Mouse (Mus musculus) forebrain, embryonic 12.5 days (tissue): ENCODE data around the gene Stx11. TPM values are rescaled to one million over a fixed set of nuclear protein-coding genes. Genes with fewer than 3 reads are reported as not detected.
"Not testable (repeated sequence)": the region's sequence is repeated elsewhere in the genome, so short reads cannot be mapped to it uniquely, and the experiment has no call there.

Source experiments
- ATAC-seq: fragments of 200-750 bp; cut with Nextera tagmentation; 2 replicates; pipeline ENCODE4 v1.8.0; 2017; ENCODE audit warnings: moderate TSS enrichment; ENCODE audit not compliant: low FRiP score
- H3K27ac ChIP-seq: fragments of 300-500 bp; sonication (generic); 2 replicates; pipeline ENCODE4 v1.5.1; 2016; ENCODE audit warnings: mild to moderate bottlenecking
- H3K27me3 ChIP-seq: fragments of 300-500 bp; sonication (generic); 2 replicates; pipeline ENCODE4 v1.6.1; 2016; ENCODE audit warnings: mild to moderate bottlenecking
- H3K36me3 ChIP-seq: fragments of 300-500 bp; sonication (generic); replicated peaks from 2 replicates; pipeline ENCODE4 v1.6.1; 2016; ENCODE audit warnings: mild to moderate bottlenecking
- H3K4me1 ChIP-seq: fragments of 300-500 bp; sonication (generic); 2 replicates; pipeline ENCODE4 v1.6.1; 2016
- H3K4me2 ChIP-seq: fragments of 300-500 bp; sonication (generic); 2 replicates; pipeline ENCODE4 v1.6.1; 2016; ENCODE audit warnings: mild to moderate bottlenecking, moderate library complexity
- H3K4me3 ChIP-seq: fragments of 300-500 bp; sonication (generic); replicated peaks from 2 replicates; pipeline ENCODE4 v1.5.1; 2016; ENCODE audit warnings: mild to moderate bottlenecking
- H3K9ac ChIP-seq: fragments of 300-500 bp; sonication (generic); 2 replicates; pipeline ENCODE4 v1.6.1; 2016; ENCODE audit warnings: mild to moderate bottlenecking
- H3K9me3 ChIP-seq: fragments of 300-500 bp; sonication (generic); 2 replicates; pipeline ENCODE4 v1.6.1; 2016
- WGBS: fragments of 180-500 bp; shearing (Covaris S2); methylation state at CpG from one replicate; pipeline ENCODE4 v1.1.7; 2016; 5-methylcytosine and 5-hydroxymethylcytosine counted together
- polyA plus RNA-seq: library from polyadenylated mRNA; unstranded; fragments of >200 nt; fragmentation: Nextera tagmentation; extraction: Ambion mirVana; gene quantifications from 2 replicates; pipeline ENCODE4 v1.2.1, GENCODE M21; 2016

Gene Stx11
- polyA plus RNA-seq, 1 experiment from 2014 or later: 2.0 TPM

GRCm38 (mm10) chr10:12981071-12981470, 17.0 kb upstream of the Stx11 start:
- 77% methylated on average over 7 of the region's 7 CpGs for WGBS
- Histone ChIP-seq H3K9ac (no peak overlapping the region), H3K4me2 (no peak overlapping the region), H3K36me3 (no peaks in the 10 kb centered on the region), H3K4me3 (no peak overlapping the region), H3K27ac (no peak overlapping the region), H3K27me3 (no peaks in the 10 kb centered on the region), H3K4me1 (no peaks in the 10 kb centered on the region), H3K9me3 (no peaks in the 10 kb centered on the region)
- ATAC-seq: no peak

- Histone ChIP-seq H3K9ac (no peak overlapping the region), H3K27ac (no peak overlapping the region), H3K4me3 (no peak overlapping the region), H3K27me3 (no peaks in the 10 kb centered on the region), H3K36me3 (no peaks in the 10 kb centered on the region), H3K4me1 (no peaks in the 10 kb centered on the region), H3K9me3 (no peaks in the 10 kb centered on the region), H3K4me2 (no peak overlapping the region)
- ATAC-seq: no peak
- 75% methylated on average over 9 of the region's 9 CpGs for WGBS
These were observed 13.7 kb upstream of the Stx11 start for GRCm38 (mm10) chr10:12977787-12978212.

- H3K36me3 ChIP-seq: no peaks in the 10 kb centered on the region
- no peaks in the 10 kb centered on the region for H3K9me3 ChIP-seq
These were observed 12.5 kb upstream of the Stx11 start for GRCm38 (mm10) chr10:12976552-12976951.

GRCm38 (mm10) chr10:12975957-12976356, 11.9 kb upstream of the Stx11 start:
- Histone ChIP-seq H3K9ac (no peak overlapping the region), H3K27me3 (no peaks in the 10 kb centered on the region), H3K4me3 (no peak overlapping the region), H3K4me1 (no peaks in the 10 kb centered on the region), H3K27ac (no peak overlapping the region), H3K36me3 (no peaks in the 10 kb centered on the region), H3K4me2 (no peak overlapping the region), H3K9me3 (no peaks in the 10 kb centered on the region)
- 92% methylated on average over 7 of the region's 7 CpGs for WGBS
- ATAC-seq: no peak

More at GRCm38 (mm10) chr10:12976552-12976951, 12.5 kb upstream of the Stx11 start:
- no peaks in the 10 kb centered on the region for H3K27me3 ChIP-seq
- no peaks in the 10 kb centered on the region for H3K4me1 ChIP-seq
- no peak for ATAC-seq
- no peak overlapping the region for H3K4me3 ChIP-seq
- H3K4me2 ChIP-seq: no peak overlapping the region
- 93% methylated on average over 7 of the region's 7 CpGs for WGBS
- no peak overlapping the region for H3K9ac ChIP-seq
- no peak overlapping the region for H3K27ac ChIP-seq

- H3K4me3 ChIP-seq: no peak overlapping the region
- no peaks in the 10 kb centered on the region for H3K36me3 ChIP-seq
- ATAC-seq: no peak
- no peak overlapping the region for H3K4me2 ChIP-seq
- H3K9ac ChIP-seq: no peak overlapping the region
- no peak overlapping the region for H3K27ac ChIP-seq
- H3K9me3 ChIP-seq: no peaks in the 10 kb centered on the region
- no peaks in the 10 kb centered on the region for H3K27me3 ChIP-seq
- H3K4me1 ChIP-seq: no peaks in the 10 kb centered on the region
- 96% methylated on average over 3 of the region's 3 CpGs for WGBS
These were observed 11.4 kb upstream of the Stx11 start for GRCm38 (mm10) chr10:12975461-12975860.

GRCm38 (mm10) chr10:12974572-12974971, 10.5 kb upstream of the Stx11 start:
- ATAC-seq: no peak
- H3K9ac ChIP-seq: no peak overlapping the region
- WGBS: 93% methylated on average over 6 of the region's 6 CpGs
- H3K4me1 ChIP-seq: no peaks in the 10 kb centered on the region
- H3K4me2 ChIP-seq: no peak overlapping the region
- H3K27me3 ChIP-seq: no peaks in the 10 kb centered on the region
- H3K36me3 ChIP-seq: no peaks in the 10 kb centered on the region
- H3K27ac ChIP-seq: no peak overlapping the region
- no peak overlapping the region for H3K4me3 ChIP-seq
- H3K9me3 ChIP-seq: no peaks in the 10 kb centered on the region

- ATAC-seq: no peak
- Histone ChIP-seq H3K27me3 (peaks cover 23% of the 10 kb centered on the region), H3K9ac (no peak overlapping the region), H3K4me3 (no peak overlapping the region), H3K36me3 (no peaks in the 10 kb centered on the region), H3K4me2 (no peak overlapping the region), H3K27ac (no peak overlapping the region), H3K4me1 (no peaks in the 10 kb centered on the region), H3K9me3 (no peaks in the 10 kb centered on the region)
- WGBS: 79% methylated on average over 5 of the region's 5 CpGs
These were observed 1.6 kb upstream of the Stx11 start for GRCm38 (mm10) chr10:12965669-12966180.

GRCm38 (mm10) chr10:12963362-12964147, 543 bp downstream of the Stx11 start:
- Histone ChIP-seq H3K27ac (no peak overlapping the region), H3K36me3 (no peaks in the 10 kb centered on the region), H3K9me3 (no peaks in the 10 kb centered on the region), H3K4me2 (peak overlapping the region; percentile 79), H3K27me3 (peaks cover 23% of the 10 kb centered on the region), H3K9ac (peak overlapping the region; percentile 63), H3K4me1 (no peaks in the 10 kb centered on the region), H3K4me3 (peak overlapping the region; percentile 74)
- 5% methylated on average over 29 of the region's 29 CpGs for WGBS
- no peak for ATAC-seq

GRCm38 (mm10) chr10:12962238-12962637, 1.9 kb downstream of the Stx11 start:
- no peak overlapping the region for H3K27ac ChIP-seq
- no peak for ATAC-seq
- no peaks in the 10 kb centered on the region for H3K36me3 ChIP-seq
- H3K4me3 ChIP-seq: no peak overlapping the region
- H3K4me2 ChIP-seq: no peak overlapping the region
- no peaks in the 10 kb centered on the region for H3K9me3 ChIP-seq
- no peaks in the 10 kb centered on the region for H3K4me1 ChIP-seq
- H3K27me3 ChIP-seq: peaks cover 23% of the 10 kb centered on the region
- H3K9ac ChIP-seq: no peak overlapping the region

GRCm38 (mm10) chr10:12961546-12961945, 2.6 kb downstream of the Stx11 start:
- no peak for ATAC-seq
- Histone ChIP-seq H3K27ac (no peak overlapping the region), H3K36me3 (no peaks in the 10 kb centered on the region), H3K4me1 (no peaks in the 10 kb centered on the region), H3K27me3 (peaks cover 19% of the 10 kb centered on the region), H3K4me3 (no peak overlapping the region), H3K9me3 (no peaks in the 10 kb centered on the region), H3K4me2 (no peak overlapping the region), H3K9ac (no peak overlapping the region)
- WGBS: 90% methylated on average over 8 of the region's 8 CpGs

- no peak overlapping the region for H3K27ac ChIP-seq
- H3K4me1 ChIP-seq: no peaks in the 10 kb centered on the region
- ATAC-seq: no peak
- WGBS: 76% methylated on average over 4 of the region's 4 CpGs
- no peak overlapping the region for H3K4me2 ChIP-seq
- H3K36me3 ChIP-seq: no peaks in the 10 kb centered on the region
- H3K4me3 ChIP-seq: no peak overlapping the region
- no peak overlapping the region for H3K9ac ChIP-seq
- H3K9me3 ChIP-seq: no peaks in the 10 kb centered on the region
- peaks cover 6% of the 10 kb centered on the region for H3K27me3 ChIP-seq
These were observed 6.8 kb downstream of the Stx11 start for GRCm38 (mm10) chr10:12957271-12957670.

GRCm38 (mm10) chr10:12955831-12956230, 8.3 kb downstream of the Stx11 start:
- H3K36me3 ChIP-seq: no peaks in the 10 kb centered on the region
- 44% methylated on average over 1 of the region's 1 CpGs for WGBS
- no peak overlapping the region for H3K27ac ChIP-seq
- no peaks in the 10 kb centered on the region for H3K4me1 ChIP-seq
- no peaks in the 10 kb centered on the region for H3K9me3 ChIP-seq
- H3K4me3 ChIP-seq: no peak overlapping the region
- no peak for ATAC-seq
- no peaks in the 10 kb centered on the region for H3K27me3 ChIP-seq
- H3K4me2 ChIP-seq: no peak overlapping the region
- no peak overlapping the region for H3K9ac ChIP-seq

- WGBS: 66% methylated on average over 4 of the region's 4 CpGs
- H3K4me2 ChIP-seq, ATAC-seq, H3K36me3 ChIP-seq, H3K9me3 ChIP-seq, H3K27ac ChIP-seq, H3K4me1 ChIP-seq, H3K9ac ChIP-seq, H3K4me3 ChIP-seq, H3K27me3 ChIP-seq: not testable (repeated sequence)
These were observed 12.7 kb downstream of the Stx11 start for GRCm38 (mm10) chr10:12951358-12951757.
